Mouse (Mus musculus): Measurements from ENCODE around the gene Oas1g. TPM values are rescaled to one million over a fixed set of nuclear protein-coding genes. Genes with fewer than 3 reads are reported as not detected.
A peak's percentile ranks its signal among the peaks of the same experiment; 100 is the strongest.
"Not testable (repeated sequence)": the region's sequence is repeated elsewhere in the genome, so short reads cannot be mapped to it uniquely, and the experiment has no call there.

The Oas1g gene
- total and polyA plus RNA-seq, 3 experiments = 0.19 TPM; not detected in 2

DNA sequence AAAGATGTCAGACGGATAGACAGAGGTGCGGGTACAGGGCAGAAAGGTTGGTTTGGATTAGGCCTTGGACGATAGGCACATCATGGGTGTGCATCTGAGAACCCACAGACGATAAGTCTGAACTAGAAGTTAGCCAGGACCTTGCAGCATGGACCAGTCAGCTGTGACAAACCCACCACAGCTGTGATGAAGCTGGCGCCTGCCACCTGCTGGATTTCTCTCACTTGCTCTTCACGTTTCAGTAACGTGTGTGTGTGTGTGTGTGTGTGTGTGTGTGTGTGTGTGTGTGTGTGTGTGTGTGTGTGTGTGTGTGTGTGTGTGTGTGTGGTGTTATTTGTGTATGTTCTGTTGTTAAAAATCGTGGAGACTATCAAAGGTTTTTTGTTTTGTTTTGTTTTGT, 26.8 kb upstream of the Oas1g start, which contains the start of gene Oas1d:
TSS of gene Oas1d (plus strand) at position 333 of the 400 bp plus-strand sequence.
- H3K27ac ChIP-seq (ENCODE audit: insufficient read depth, low read depth); H3K36me3 ChIP-seq (replicated peaks in 1 of 2; ENCODE audit: control insufficient read depth in 1 of 2, insufficient read depth in 1 of 2, low read length in 1 of 2); dilution Hi-C loops (cut with MboI; ENCODE audit: extremely low pct_ligation_motif_present, extremely low pct_unique_long_range_greater_than_20kb, low sequenced_read_pairs); H3K4me1 ChIP-seq (ENCODE audit: control insufficient read depth in 1 of 2, insufficient read depth in 2 of 2); H3K9me3 ChIP-seq (replicated peaks; ENCODE audit: low read length); H3K4me2 ChIP-seq (ENCODE audit: insufficient read depth, low read depth, poor library complexity, severe bottlenecking); H3K79me2 ChIP-seq (replicated peaks; ENCODE audit: control insufficient read depth, extremely low read depth, insufficient read depth, poor library complexity, severe bottlenecking); H3K4me3 ChIP-seq (replicated peaks in 1 of 3; ENCODE audit: low read depth in 2 of 3, low read length in 2 of 3, poor library complexity in 1 of 3); H3K9ac ChIP-seq (ENCODE audit: insufficient read depth, low read depth): not testable (repeated sequence)
- in situ Hi-C loops (cut with MboI; ENCODE audit: low pct_ligation_motif_present, low pct_unique_long_range_greater_than_20kb, low sequenced_read_pairs) = loop anchor here (10.0 kb wide), 1 partner anchor 119 kb away; the partner anchor contains the start of gene Oas1e
- TF ChIP-seq RAD21 (IDR thresholded peaks at IDR 0.05; ENCODE audit: low read depth, low read length) (peak; percentile 37), CTCF (conservative IDR thresholded peaks at IDR 0.05 in 1 of 2, IDR thresholded peaks at IDR 0.05 in 1 of 2; ENCODE audit: low read depth in 2 of 2, low read length in 2 of 2) (peak in 1 of 2 experiments; percentile 51; a peak in 2 of 4 replicates), SMC3 (IDR thresholded peaks at IDR 0.05; ENCODE audit: low read depth, low read length) (peak; percentile 41)
- H3K27me3 ChIP-seq (replicated peaks) = peaks cover 39% of the 10 kb centered on the region
- DNase-seq (ENCODE audit: extremely low read depth) = peak; percentile 22

DNA sequence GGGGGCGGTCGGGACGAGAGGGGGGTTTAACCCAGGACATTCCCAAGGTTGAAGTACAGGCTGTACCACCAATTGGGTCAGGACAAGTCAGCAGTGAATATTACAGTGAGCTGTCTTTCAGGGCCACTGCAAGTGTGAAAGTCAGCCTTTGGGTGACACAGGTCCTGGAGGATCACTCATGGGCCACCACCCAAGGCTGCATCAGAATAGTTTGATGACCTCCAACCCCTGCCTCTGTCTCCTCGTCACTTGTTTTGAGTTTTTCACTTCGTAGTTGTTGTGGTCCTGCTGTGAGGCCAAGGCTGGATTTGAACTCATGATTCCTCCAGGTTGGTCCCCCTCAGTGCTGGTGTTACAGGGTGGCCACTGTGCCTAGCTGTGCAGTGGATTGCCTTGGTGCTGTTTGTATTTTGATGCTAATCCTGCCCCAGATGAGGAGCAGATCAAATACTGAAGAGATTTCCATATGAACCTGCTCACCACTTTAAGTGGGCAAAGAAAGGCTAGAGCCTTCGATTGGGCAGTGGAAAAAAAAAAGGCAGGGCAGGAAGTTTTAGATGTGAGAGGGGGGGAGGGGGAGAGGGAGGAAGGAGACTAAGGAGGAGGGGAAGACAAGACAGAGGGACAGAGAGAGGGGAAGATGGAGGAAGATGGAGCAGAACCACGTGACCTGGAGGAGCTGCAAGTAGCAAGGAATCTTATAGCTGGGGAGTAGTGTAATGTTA, 20.9 kb upstream of the Oas1g start:
- Histone ChIP-seq H3K4me1 (ENCODE audit: control insufficient read depth in 1 of 2, insufficient read depth in 2 of 2) (no peaks in the 10 kb centered on the region), H3K27ac (ENCODE audit: insufficient read depth, low read depth) (no peak overlapping the region), H3K9me3 (replicated peaks; ENCODE audit: low read length) (no peaks in the 10 kb centered on the region), H3K79me2 (replicated peaks; ENCODE audit: control insufficient read depth, extremely low read depth, insufficient read depth, poor library complexity, severe bottlenecking) (no peaks in the 10 kb centered on the region), H3K4me2 (ENCODE audit: insufficient read depth, low read depth, poor library complexity, severe bottlenecking) (no peak overlapping the region), H3K9ac (ENCODE audit: insufficient read depth, low read depth) (no peak overlapping the region), H3K36me3 (replicated peaks in 1 of 2; ENCODE audit: control insufficient read depth in 1 of 2, insufficient read depth in 1 of 2, low read length in 1 of 2) (no peaks in the 10 kb centered on the region), H3K27me3 (replicated peaks) (peaks cover 18% of the 10 kb centered on the region), H3K4me3 (replicated peaks in 1 of 3; ENCODE audit: low read depth in 2 of 3, low read length in 2 of 3, poor library complexity in 1 of 3) (no peak overlapping the region)
- no peak for TF ChIP-seq NELFE (IDR thresholded peaks at IDR 0.05; ENCODE audit: low read depth, low read length)
- TF ChIP-seq USF1 (IDR thresholded peaks at IDR 0.05; ENCODE audit: low read depth, low read length) = no peak
- no peak for TF ChIP-seq MAZ (IDR thresholded peaks at IDR 0.05; ENCODE audit: low read depth, low read length)
- TF ChIP-seq EP300 (IDR thresholded peaks at IDR 0.05; ENCODE audit: low read length) = no peak
- TF ChIP-seq GABPA (IDR thresholded peaks at IDR 0.05; ENCODE audit: insufficient replicate concordance, low read depth, low read length) = no peak
- TF ChIP-seq JUND (conservative IDR thresholded peaks at IDR 0.05; ENCODE audit: low read depth, low read length) = no peak
- no peak for TF ChIP-seq ZNF384 (IDR thresholded peaks at IDR 0.05; ENCODE audit: low read depth, low read length)
- TF ChIP-seq TBP (conservative IDR thresholded peaks at IDR 0.05; ENCODE audit: low read depth, low read length) = no peak
- TF ChIP-seq TCF12 (IDR thresholded peaks at IDR 0.05; ENCODE audit: low read depth, low read length) = no peak
- no peak for TF ChIP-seq RAD21 (IDR thresholded peaks at IDR 0.05; ENCODE audit: low read depth, low read length)
- TF ChIP-seq MXI1 (IDR thresholded peaks at IDR 0.05; ENCODE audit: low read depth, low read length) = no peak
- TF ChIP-seq POLR2A (IDR thresholded peaks at IDR 0.05; ENCODE audit: low read depth, low read length) = no peak
- TF ChIP-seq CHD2 (IDR thresholded peaks at IDR 0.05; ENCODE audit: low read length) = no peak
- no peak for TF ChIP-seq MEF2A (IDR thresholded peaks at IDR 0.05; ENCODE audit: borderline replicate concordance, low read depth, low read length)
- no peak for TF ChIP-seq CTCF (conservative IDR thresholded peaks at IDR 0.05 in 1 of 2, IDR thresholded peaks at IDR 0.05 in 1 of 2; ENCODE audit: low read depth in 2 of 2, low read length in 2 of 2)
- no peak for TF ChIP-seq CHD1 (IDR thresholded peaks at IDR 0.05; ENCODE audit: low read depth, low read length)
- TF ChIP-seq MAFK (IDR thresholded peaks at IDR 0.05; ENCODE audit: insufficient replicate concordance, low read length) = no peak
- TF ChIP-seq IRF4 (IDR thresholded peaks at IDR 0.05; ENCODE audit: low read depth, low read length) = no peak
- TF ChIP-seq E2F4 (IDR thresholded peaks at IDR 0.05; ENCODE audit: insufficient replicate concordance, low read depth, low read length) = no peak
- in situ Hi-C loops (cut with MboI; ENCODE audit: low pct_ligation_motif_present, low pct_unique_long_range_greater_than_20kb, low sequenced_read_pairs) = no loop called here
- DNase-seq (ENCODE audit: extremely low read depth) = no peak
- dilution Hi-C loops (cut with MboI; ENCODE audit: extremely low pct_ligation_motif_present, extremely low pct_unique_long_range_greater_than_20kb, low sequenced_read_pairs) = no loop called here

DNA sequence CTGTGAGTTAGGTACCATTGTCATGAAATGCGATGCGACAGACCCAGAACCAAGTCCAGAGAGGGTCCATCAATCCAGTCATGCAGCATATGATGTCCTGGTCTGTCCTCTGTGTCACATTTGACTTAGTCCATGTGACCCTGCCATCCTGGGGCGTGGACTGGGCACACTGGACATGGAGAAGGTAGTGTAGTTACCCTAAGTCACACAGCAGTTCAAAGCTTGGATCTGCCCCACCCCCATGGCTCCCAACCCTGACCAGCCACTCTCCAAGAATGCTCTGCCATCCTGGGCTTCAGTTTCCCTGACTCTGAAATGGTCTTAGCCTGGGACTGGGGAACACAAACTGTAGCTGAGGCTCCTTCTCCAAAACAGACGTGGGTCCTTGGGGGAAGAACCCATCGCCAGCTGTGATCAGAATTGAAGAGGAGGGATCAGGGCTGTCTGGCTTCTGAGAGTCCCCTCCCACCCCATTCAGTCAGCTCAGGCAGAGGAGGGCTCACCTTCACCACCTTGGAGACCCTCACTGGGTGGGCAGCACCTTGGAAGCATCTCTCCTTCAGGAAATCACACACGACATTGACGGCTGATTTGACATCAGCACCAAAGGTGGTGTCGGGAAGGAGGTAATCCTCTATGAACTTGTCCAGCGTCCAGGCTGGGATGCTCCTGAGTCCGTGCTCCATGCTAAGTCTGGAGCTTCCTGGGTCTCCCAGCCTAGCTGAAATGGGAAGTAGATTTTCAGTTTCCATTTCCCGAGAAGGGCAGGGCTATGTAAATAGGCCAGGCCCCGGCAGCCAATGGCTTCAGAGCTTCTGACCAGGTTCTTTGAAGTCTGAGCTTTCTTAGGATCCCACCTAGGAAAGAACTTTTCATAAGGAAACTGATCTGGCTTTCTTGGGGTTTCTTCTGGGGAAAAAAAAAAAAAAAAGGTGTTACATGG, 19.6 kb upstream of the Oas1g start, which contains the start of gene Oas1a:
TSS of gene Oas1a (minus strand) at position 731 of the 943 bp plus-strand sequence.
- in situ Hi-C loops (cut with MboI; ENCODE audit: low pct_ligation_motif_present, low pct_unique_long_range_greater_than_20kb, low sequenced_read_pairs); H3K4me3 ChIP-seq (replicated peaks in 1 of 3; ENCODE audit: low read depth in 2 of 3, low read length in 2 of 3, poor library complexity in 1 of 3); dilution Hi-C loops (cut with MboI; ENCODE audit: extremely low pct_ligation_motif_present, extremely low pct_unique_long_range_greater_than_20kb, low sequenced_read_pairs); H3K4me1 ChIP-seq (ENCODE audit: control insufficient read depth in 1 of 2, insufficient read depth in 2 of 2); H3K36me3 ChIP-seq (replicated peaks in 1 of 2; ENCODE audit: control insufficient read depth in 1 of 2, insufficient read depth in 1 of 2, low read length in 1 of 2); H3K9me3 ChIP-seq (replicated peaks; ENCODE audit: low read length); DNase-seq (ENCODE audit: extremely low read depth); H3K9ac ChIP-seq (ENCODE audit: insufficient read depth, low read depth); H3K27ac ChIP-seq (ENCODE audit: insufficient read depth, low read depth); H3K79me2 ChIP-seq (replicated peaks; ENCODE audit: control insufficient read depth, extremely low read depth, insufficient read depth, poor library complexity, severe bottlenecking): not testable (repeated sequence)
- peaks cover 16% of the 10 kb centered on the region for H3K27me3 ChIP-seq (replicated peaks)
- H3K4me2 ChIP-seq (ENCODE audit: insufficient read depth, low read depth, poor library complexity, severe bottlenecking) = peak within 1 kb of the TSS; percentile 50; the same call in 1 of the 2 replicates
